Comparison of ENCODE assay signal across 22 mouse cellular contexts in genomic region chr15:28948245-28948644, GRCm38 (mm10).
"Had no signal": no experiment of that assay in that cellular context is flagged by ENCODE, and none has a peak within 500 bp of the region (broad histone marks: within the 10 kb centered on the region; RNA-seq: fewer than 3 reads in every experiment).

No protein-coding gene starts in this region.

- H3K4me2 ChIP-seq: limb, embryonic 12.5 days; limb, embryonic 15.5 days; liver, embryonic 11.5 days; lung, embryonic 14.5 days; midbrain, embryonic 13.5 days; neural tube, embryonic 13.5 days; stomach, embryonic 15.5 days had no signal

- H3K27ac ChIP-seq: limb, embryonic 12.5 days; limb, embryonic 15.5 days; liver, embryonic 14.5 days; macrophage; midbrain, embryonic 10.5 days; midbrain, embryonic 13.5 days; neural tube, embryonic 13.5 days; stomach, embryonic 15.5 days had no signal

- H3K4me1 ChIP-seq: limb, embryonic 12.5 days; limb, embryonic 15.5 days; megakaryocyte, embryonic 14.5 days; midbrain, embryonic 10.5 days; midbrain, embryonic 13.5 days; neural tube, embryonic 13.5 days; stomach, embryonic 15.5 days had no signal

- DNase-seq: kidney, postnatal 14 days; kidney, postnatal 4 days; left cerebral cortex, postnatal 4 days; liver, postnatal 0 days; lung, embryonic 14.5 days; retina, postnatal 1 day; right cerebral cortex, postnatal 25 days; spleen, adult 18-20 months; thymus, postnatal 25 days had no signal

- H3K9ac ChIP-seq: limb, embryonic 12.5 days; limb, embryonic 15.5 days; liver, embryonic 14.5 days; liver, postnatal 0 days; lung, embryonic 14.5 days; midbrain, embryonic 13.5 days; neural tube, embryonic 13.5 days; stomach, embryonic 15.5 days had no signal

- H3K27me3 ChIP-seq: limb, embryonic 12.5 days; limb, embryonic 15.5 days; megakaryocyte, embryonic 14.5 days; midbrain, embryonic 13.5 days; neural tube, embryonic 13.5 days; stomach, embryonic 15.5 days had no signal

- ATAC-seq: liver, postnatal 0 days; lung, postnatal 0 days; midbrain, embryonic 13.5 days; midbrain, embryonic 16.5 days had no signal

- H3K4me3 ChIP-seq: limb, embryonic 12.5 days; limb, embryonic 15.5 days; megakaryocyte, embryonic 14.5 days; midbrain, embryonic 10.5 days; midbrain, embryonic 13.5 days; myocyte; neural tube, embryonic 13.5 days; stomach, embryonic 15.5 days had no signal

- H3K9me3 ChIP-seq: limb, embryonic 12.5 days; limb, embryonic 15.5 days; megakaryocyte, embryonic 14.5 days; midbrain, embryonic 10.5 days; midbrain, embryonic 13.5 days; neural tube, embryonic 13.5 days; stomach, embryonic 15.5 days had no signal

- H3K36me3 ChIP-seq: limb, embryonic 12.5 days; limb, embryonic 15.5 days; midbrain, embryonic 10.5 days; midbrain, embryonic 13.5 days; neural tube, embryonic 13.5 days; stomach, embryonic 15.5 days had no signal
